Mouse (Mus musculus): ENCODE measurements at regions not wholly inside any gene's neighbourhood (a gene's known extent, or its start where the extent isn't known, plus 50 kb on each side); places are given as distances from the start of the nearest gene placed in this dataset.

DNA sequence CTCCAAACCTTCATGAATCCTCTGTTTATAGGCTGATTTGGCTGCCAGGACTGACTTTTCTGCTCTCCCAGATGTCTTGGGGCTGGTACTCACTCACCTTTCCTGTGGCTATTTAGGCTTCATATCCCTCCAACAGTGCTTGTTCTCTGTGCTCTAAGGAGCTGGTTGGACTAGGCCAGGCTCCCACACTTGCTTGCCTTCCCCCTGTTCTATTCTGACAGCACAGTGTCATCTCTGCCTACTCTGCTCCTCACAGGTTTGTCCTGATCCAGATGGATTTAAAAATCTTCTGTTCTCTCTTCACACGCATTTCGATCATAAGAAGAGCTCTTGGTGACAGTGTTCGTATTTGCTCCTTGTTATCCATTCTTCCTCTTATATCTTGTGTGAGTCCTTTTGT lies 134.7 kb upstream of the N4bp1 start:
- DNase-seq (ENCODE audit: low read depth, low spot score): no peak

DNA sequence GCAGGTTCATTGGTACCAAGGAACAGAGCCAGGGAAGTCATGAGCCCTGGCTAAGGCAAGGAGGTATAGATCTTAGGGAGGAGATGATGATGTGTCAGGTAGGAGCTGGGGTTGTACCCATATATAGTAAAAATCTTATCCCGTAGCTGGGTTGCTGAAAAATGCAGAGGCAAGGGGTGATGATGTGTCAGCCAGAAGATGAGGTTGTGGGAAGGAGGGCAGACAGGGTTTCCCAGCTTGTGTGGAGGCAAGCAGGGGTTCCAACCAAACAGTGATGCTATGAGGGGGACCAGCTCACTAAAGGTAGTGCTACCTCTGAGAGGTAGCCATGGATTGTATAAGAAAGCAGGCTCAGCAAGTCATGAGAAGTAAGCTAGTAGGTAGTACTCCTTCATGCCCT lies 90.5 kb upstream of the N4bp1 start:
- no peak for DNase-seq (ENCODE audit: low read depth, low spot score)

DNA sequence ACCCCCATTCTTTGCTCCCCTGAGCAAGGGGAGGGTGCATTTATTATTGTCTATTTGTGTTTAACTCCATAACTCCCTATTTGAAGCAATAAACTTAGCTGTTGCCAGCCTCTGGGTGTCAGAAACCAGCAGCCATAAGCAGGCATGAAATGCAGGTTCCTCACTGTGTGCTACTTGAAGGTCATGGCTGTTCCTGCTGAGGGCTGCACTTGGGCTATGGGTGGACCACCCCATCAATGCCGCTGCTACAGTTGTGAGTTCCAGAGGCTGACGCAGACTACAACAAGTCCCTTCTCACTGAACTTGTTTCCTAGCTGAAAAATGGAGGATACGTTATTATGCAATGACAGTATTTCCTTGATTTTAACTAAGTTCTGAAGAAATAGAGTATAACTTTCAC lies 86.7 kb upstream of the N4bp1 start:
- no peak for DNase-seq (ENCODE audit: low read depth, low spot score)

DNA sequence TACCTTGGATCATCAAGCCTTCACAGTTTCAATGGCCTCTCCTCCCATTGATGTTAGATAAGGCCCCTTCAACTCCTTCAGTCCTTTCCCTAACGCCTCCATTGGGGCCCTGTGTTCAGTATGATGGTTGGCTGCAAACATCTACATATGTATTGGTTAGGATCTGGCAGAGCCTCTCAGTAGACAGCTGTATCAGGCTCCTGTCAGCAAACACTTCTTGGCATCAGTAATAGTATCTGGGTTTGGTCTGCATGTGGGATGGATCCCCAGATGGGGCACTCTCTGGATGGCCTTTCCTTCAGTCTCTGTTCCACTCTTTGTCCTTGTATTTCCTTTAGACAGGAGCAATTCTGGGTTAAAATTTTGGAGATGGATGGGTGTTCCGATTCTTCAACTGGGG lies 84.0 kb upstream of the N4bp1 start:
- no peak for DNase-seq (ENCODE audit: low read depth, low spot score)

DNA sequence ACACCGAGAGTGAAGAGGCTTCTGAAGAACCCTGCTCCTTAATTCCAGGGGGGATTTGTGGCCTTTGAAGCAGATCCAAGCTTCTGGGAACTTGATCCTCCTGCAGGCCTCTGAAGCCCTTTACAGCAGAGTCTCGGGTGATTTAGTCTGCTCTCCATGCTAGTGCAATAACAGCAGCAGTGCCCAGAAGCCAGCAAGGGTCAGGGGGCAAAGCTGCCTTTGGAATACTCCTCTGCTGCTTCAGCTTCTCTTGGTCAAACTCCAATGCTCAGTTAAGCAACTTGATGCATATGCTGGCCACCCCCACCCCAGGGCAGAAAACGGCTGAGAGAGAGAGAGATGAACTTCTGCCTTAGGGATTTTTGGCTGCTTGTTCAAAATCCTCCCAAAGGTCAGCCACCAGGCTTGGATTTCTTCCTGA lies 82.8 kb upstream of the N4bp1 start:
- no peak for DNase-seq (ENCODE audit: low read depth, low spot score)

DNA sequence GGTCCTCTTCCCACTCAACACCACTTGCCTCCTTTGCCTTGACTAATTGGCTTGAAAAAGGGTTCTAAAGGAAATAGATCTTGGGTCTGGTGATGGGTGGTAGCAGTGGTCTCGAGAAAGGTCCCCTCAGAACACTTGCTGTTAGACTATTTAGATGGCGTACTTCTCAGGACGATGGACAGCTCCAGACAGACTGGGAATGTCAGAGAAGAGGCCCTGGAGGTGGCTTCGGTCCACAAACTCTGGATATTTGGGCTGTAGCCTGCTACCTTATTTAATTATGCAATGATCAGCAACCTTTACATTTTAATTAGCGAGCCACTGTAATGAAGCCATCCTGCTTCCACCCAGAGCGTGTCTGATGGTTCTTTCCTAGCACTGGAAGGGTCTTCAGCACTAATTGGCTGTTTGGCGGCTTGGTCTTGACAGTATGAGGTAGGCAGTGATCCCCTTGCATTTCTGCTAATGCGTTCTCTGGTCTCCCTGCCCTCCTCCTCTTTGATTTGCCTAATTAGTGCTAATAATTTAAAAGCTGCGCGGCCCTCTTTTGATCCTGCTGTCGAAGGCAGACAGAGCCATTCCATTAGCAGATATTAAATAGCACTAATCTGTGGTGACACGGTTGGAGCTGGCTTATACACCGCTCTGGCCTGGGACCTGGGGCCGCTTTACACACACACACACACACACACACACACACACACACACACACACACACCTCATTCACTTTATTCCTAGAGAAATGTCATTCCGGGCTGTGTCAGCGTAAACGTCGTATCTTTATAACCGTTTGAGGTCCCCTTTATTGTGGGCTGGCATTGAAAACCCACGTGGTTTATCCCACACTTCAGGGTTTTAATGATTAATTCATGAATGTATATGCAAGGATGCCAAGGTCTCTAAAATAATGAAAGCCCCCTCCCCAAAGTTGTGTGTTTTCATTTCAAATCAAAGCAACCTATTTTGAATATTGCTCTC lies 76.4 kb upstream of the N4bp1 start:
- no peak for DNase-seq (ENCODE audit: low read depth, low spot score)
